Mouse (Mus musculus): ENCODE results near the gene Derl3.

Gene Derl3

GRCm38 (mm10) chr10:75945213-75945612, 52.0 kb downstream of the Derl3 start:
- DNase-seq: no peak
